Mouse (Mus musculus) megakaryocyte, embryonic 14.5 days (primary cell): ENCODE data around the gene Cfap126.
"Not testable (repeated sequence)": the region's sequence is repeated elsewhere in the genome, so short reads cannot be mapped to it uniquely, and the experiment has no call there.

Source experiments
- FLI1 ChIP-seq: IDR thresholded peaks from 2 replicates; pipeline ENCODE4 v1.6.1; 2012; ENCODE audit warnings: low read length, inconsistent platforms, mixed read lengths
- GATA1 ChIP-seq: IDR thresholded peaks from 3 replicates; pipeline ENCODE4 v1.6.1; 2012; ENCODE audit warnings: mixed read lengths, low read length, inconsistent platforms, borderline replicate concordance

DNA sequence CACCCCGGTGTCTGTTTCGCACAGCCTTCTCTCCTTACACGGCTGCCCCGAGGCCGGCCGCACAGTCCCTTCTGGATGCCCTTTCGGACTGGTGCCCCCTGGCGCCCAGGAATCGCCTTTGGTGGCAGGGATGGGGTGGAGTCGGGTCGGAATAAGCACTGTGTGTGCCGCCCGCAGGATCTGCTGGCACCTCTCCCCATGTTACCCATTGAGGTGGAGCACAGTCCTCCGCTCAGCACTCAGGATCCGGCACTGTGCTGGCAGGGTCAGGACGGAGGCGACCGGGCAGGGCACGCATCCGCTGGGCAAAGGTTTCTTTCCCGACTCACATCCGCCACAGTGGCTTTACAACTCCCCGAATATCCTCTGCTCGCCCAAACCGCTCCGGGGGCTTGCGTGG, 35.8 kb upstream of the Cfap126 start:
- not testable (repeated sequence) for TF ChIP-seq GATA1, FLI1
